ENCODE assay signal across 23 mouse cellular contexts in the genomic region with DNA sequence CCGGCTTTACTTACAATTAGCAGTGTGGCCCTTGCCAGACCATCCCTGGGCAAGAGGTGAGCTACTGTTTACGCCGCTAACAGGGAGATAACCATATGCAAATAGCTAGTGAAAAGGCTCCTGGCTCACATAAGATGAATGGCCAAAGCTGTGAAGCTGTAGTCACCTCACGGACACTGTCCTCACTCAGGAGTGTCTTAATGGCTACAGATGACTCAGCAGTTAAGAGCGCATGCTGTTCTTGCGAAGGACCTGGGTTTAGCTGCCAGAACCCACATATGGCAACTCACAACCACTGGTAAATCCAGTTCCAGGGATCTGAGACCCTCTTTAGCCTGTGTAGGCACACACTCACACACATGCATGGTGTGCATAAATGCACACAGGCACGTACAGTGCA. TPM values are rescaled to one million over a fixed set of nuclear protein-coding genes. Genes with fewer than 3 reads are reported as not detected.
DNase-seq lines count a peak whose midpoint lies in the region; ATAC-seq lines count a peak whose summit lies in the region.
"Had no signal": no experiment of that assay in that cellular context is flagged by ENCODE, and none has a peak within 500 bp of the region (broad histone marks: within the 10 kb centered on the region; RNA-seq: fewer than 3 reads in every experiment).

No protein-coding gene starts in this region.

- DNase-seq in heart, adult 11 months, result peak; percentile 91
- DNase-seq in heart, adult 8-10 months (ENCODE audit: low spot score), result no peak
- DNase-seq in 3134 (ENCODE audit: extremely low read depth, insufficient read length, low spot score) (peak; percentile 38), ES-CJ7 (ENCODE audit: low read depth, low spot score) (peak; percentile 9)
- DNase-seq in Muller cell, postnatal 12 days (ENCODE audit: inconsistent ontology term), result no peak
- no peak for DNase-seq in gastrocnemius, postnatal 14 days
- no peak for DNase-seq in cerebellum, postnatal 10 days
- DNase-seq: adrenal gland, adult 2 months; adrenal gland, postnatal 14 days; cerebellum, adult 11-12 months; cerebellum, adult 9-10 months; cerebellum, postnatal 25 days; forebrain, postnatal 0 days; gastrocnemius, adult 2 months; gastrocnemius, postnatal 25 days; kidney, adult 11 months; kidney, adult 9 months had no signal

- intact Hi-C loops in gastrocnemius, postnatal 14 days (cut with DNase I; ENCODE audit: low total_unique reads), result loop anchor here (10.0 kb wide), 1 partner anchor 84 kb away; no protein-coding TSS in a partner anchor

- 0 out of 2 replicates have a peak, but pooled peaks have one; percentile 41 for ATAC-seq in granulocyte monocyte progenitor cell, adult 5-6 weeks (replicated peaks; ENCODE audit: poor library complexity, severe bottlenecking)
- ATAC-seq: CD4-positive, CD25-positive, alpha-beta regulatory T cell, adult 4 months; forebrain, embryonic 14.5 days; forebrain, postnatal 0 days had no signal

RNA-seq across cellular contexts. Expression of gene Il33, which starts 16.3 kb away (rescaled TPM):
- total RNA-seq in heart, adult 8-10 months (2022), result 10 to 100 TPM in 2 of 4 experiments, 1 to 10 TPM in 2; 5.7 to 12.2 (median 9.4) TPM
- total RNA-seq in granulocyte monocyte progenitor cell, adult 5-6 weeks (2014; fragmentation: Nextera tagmentation), result not detected in 2 replicates
- total RNA-seq in granulocyte monocyte progenitor cell, adult 5-6 weeks (2017), result not detected in 2 replicates
- total RNA-seq in gastrocnemius, postnatal 14 days (2021), result 1 to 10 TPM; 5.1 to 6.9 TPM
- total RNA-seq: common myeloid progenitor, adult 5-6 weeks; hematopoietic stem cell, adult 5-6 weeks; MEL had no signal

Comparison
In these comparisons a context has a peak if more than half of its experiments do, and no peak if none do; other contexts are left out.
1. DNase-seq: peak in heart, adult 11 months (single experiment), 3134 (single experiment) and ES-CJ7 (single experiment); none in heart, adult 8-10 months (single experiment), Muller cell, postnatal 12 days (single experiment), gastrocnemius, postnatal 14 days (single experiment) and cerebellum, postnatal 10 days (0 of 2).
2. RNA of gene Il33, which starts 16.3 kb away (total RNA-seq): 5.7 to 12.2 TPM in heart, adult 8-10 months and 5.1 to 6.9 TPM in gastrocnemius, postnatal 14 days; not detected in granulocyte monocyte progenitor cell, adult 5-6 weeks; every median in the first group is over 4 times any median in the second.